Mouse (Mus musculus): ENCODE measurements around the gene Edc3. TPM values are rescaled to one million over a fixed set of nuclear protein-coding genes. Genes with fewer than 3 reads are reported as not detected.
A peak's percentile ranks its signal among the peaks of the same experiment; 100 is the strongest.

Gene Edc3
- polyA plus RNA-seq, 1 experiment from 2014 or later = 15.5 TPM

GRCm38 (mm10) chr9:57760416-57761146 is 52.2 kb downstream of the Edc3 start:
- Histone ChIP-seq H3K4me2 (no peak overlapping the region), H3K4me3 (ENCODE audit: low read depth, low read length) (no peak overlapping the region), H3K4me1 (ENCODE audit: control insufficient read depth, insufficient read depth, low read length) (peaks cover 29% of the 10 kb centered on the region), H3K9ac (ENCODE audit: low read depth, low read length) (0 out of 2 replicates have a peak overlapping the region, but pooled peaks have one; percentile 6), H3K27ac (ENCODE audit: low read depth, low read length) (no peak overlapping the region), H3K9me3 (replicated peaks; ENCODE audit: control insufficient read depth, low read length) (no peaks in the 10 kb centered on the region), H3K27me3 (ENCODE audit: control insufficient read depth, insufficient read depth, low read length) (no peaks in the 10 kb centered on the region), H3K36me3 (ENCODE audit: control insufficient read depth, insufficient read depth, low read length) (peaks cover 36% of the 10 kb centered on the region)
- WGBS (ENCODE audit: insufficient replicate concordance) = 93% methylated on average over 24 of the region's 24 CpGs
- ATAC-seq (replicated peaks; ENCODE audit: insufficient number of reproducible peaks, low FRiP score, low TSS enrichment) = no peak

DNA sequence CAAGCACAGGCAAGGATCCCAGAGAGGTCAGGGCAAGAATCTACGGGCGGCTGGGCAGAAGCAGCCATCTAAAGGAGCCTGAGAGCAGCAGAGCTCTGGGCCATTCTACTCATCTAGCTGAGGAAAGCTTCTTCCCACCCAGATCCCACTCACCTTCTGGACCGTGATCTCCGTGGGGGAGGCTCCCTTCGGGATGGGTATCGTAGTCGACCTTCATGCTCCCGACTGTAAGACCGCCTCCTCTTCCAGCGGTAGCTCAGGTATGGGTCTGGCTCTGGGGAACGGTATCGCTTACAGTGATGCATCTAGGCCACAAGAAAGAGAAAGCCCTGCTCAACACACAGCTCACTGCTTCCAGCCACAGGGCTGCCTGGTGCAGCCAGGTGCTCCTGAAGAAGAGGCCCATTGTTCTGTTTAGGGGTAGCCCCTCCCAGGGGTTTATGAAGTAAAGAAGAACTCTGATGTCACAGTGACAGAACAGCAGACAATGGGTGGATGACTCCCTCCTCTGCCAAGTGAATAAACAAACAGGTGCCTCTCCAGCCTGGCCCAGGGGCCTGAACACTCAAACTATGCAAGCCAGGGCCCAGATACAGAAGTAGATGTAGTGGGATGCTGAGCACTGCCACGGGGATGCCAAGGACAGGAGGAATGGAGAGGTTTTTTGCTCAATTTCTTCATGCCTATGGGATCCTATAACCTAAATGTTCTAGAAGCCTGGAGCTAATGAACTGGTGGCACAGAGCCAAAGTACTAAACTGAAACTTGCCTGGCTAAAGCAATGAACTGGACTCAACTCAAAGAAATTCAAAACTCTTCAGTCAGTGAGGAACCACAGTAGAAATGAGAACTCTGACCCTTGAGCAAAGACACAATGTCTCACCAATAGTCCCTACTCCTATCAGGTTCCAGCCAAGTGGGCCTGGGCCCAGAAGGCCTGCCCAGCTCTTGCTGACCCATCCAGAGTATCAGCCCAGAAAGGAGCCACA is 53.5 kb downstream of the Edc3 start:
- no peaks in the 10 kb centered on the region for H3K27me3 ChIP-seq (ENCODE audit: control insufficient read depth, insufficient read depth, low read length)
- H3K27ac ChIP-seq (ENCODE audit: low read depth, low read length) = no peak overlapping the region
- peaks cover 36% of the 10 kb centered on the region for H3K36me3 ChIP-seq (ENCODE audit: control insufficient read depth, insufficient read depth, low read length)
- peaks cover 38% of the 10 kb centered on the region for H3K4me1 ChIP-seq (ENCODE audit: control insufficient read depth, insufficient read depth, low read length)
- peak overlapping the region; percentile 98; the same call in 1 of the 2 replicates for H3K9ac ChIP-seq (ENCODE audit: low read depth, low read length)
- ATAC-seq (replicated peaks; ENCODE audit: insufficient number of reproducible peaks, low FRiP score, low TSS enrichment) = no peak
- 0 out of 2 replicates have a peak overlapping the region, but pooled peaks have one; percentile 91 for H3K4me3 ChIP-seq (ENCODE audit: low read depth, low read length)
- WGBS (ENCODE audit: insufficient replicate concordance) = 88% methylated on average over 13 of the region's 13 CpGs
- H3K4me2 ChIP-seq = peak overlapping the region; percentile 95
- H3K9me3 ChIP-seq (replicated peaks; ENCODE audit: control insufficient read depth, low read length) = no peaks in the 10 kb centered on the region

DNA sequence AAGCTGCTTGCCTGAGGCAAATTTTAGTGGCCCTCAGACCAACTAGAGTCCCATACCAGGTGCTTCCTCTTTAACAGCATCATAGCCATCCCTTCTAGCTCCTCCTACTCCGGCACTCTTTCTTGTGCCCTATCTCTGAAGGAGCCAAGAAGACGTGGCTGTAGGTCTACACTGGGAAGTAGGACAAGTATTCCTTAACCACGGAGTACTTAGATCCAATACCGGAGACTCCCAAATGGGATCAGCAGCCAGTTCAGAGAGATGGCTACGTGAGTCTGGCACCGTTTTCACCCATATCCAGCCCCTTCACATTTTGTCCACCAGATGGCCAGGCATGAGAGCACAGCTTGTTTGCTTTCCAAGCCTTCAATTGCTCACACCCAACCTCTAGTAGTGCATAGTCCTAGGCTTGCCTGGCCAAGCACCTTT is 54.2 kb downstream of the Edc3 start:
- H3K4me2 ChIP-seq = peak overlapping the region; percentile 95
- H3K27ac ChIP-seq (ENCODE audit: low read depth, low read length) = 0 out of 2 replicates have a peak overlapping the region, but pooled peaks have one; percentile 12
- no peaks in the 10 kb centered on the region for H3K27me3 ChIP-seq (ENCODE audit: control insufficient read depth, insufficient read depth, low read length)
- no peaks in the 10 kb centered on the region for H3K9me3 ChIP-seq (replicated peaks; ENCODE audit: control insufficient read depth, low read length)
- peaks cover 45% of the 10 kb centered on the region for H3K4me1 ChIP-seq (ENCODE audit: control insufficient read depth, insufficient read depth, low read length)
- 50% methylated on average over 6 of the region's 6 CpGs for WGBS (ENCODE audit: insufficient replicate concordance)
- ATAC-seq (replicated peaks; ENCODE audit: insufficient number of reproducible peaks, low FRiP score, low TSS enrichment) = no peak
- peak overlapping the region; percentile 91; the same call in 1 of the 2 replicates for H3K4me3 ChIP-seq (ENCODE audit: low read depth, low read length)
- H3K36me3 ChIP-seq (ENCODE audit: control insufficient read depth, insufficient read depth, low read length) = peaks cover 31% of the 10 kb centered on the region
- H3K9ac ChIP-seq (ENCODE audit: low read depth, low read length) = peak overlapping the region; percentile 98

DNA sequence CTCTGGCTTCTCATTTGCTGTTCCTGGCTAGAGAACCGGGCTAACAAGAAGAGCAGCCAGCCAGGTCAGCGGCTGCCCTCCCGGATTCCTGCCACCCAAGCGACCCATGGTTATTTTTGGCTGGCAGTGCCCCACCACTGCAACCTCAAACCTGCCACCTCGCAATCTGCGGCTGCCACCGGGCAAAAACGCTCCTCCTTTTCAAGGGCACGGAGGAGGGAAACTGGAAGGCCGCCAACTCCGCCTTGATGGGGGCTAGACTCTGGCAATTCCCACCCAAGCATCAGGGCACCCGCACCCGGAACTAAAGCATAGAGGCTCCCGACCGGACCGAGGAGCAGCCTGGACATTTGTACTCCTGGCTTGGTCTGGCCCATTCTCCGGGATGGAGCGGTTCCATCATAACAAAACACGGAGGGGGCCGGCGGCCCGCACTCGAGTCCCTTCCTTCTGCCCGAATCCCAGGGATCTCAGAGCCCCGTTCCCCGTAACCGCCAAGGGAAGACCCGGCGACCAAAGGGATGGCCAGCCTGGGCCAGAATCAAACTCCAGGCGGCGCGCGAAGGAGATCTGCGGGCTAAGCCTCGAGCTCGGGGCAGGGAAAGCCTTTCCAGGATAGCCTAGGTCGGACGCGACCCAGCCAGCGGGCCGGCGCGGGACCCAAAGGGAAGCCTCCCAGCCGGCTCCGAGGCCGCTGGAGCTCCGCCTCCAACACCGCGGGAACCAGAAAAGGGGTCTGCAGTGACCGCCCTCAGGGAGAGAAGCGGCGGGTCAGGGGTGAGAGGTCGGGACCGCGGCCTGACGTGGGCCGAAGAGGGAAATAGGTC is 56.0 kb downstream of the Edc3 start:
- H3K9ac ChIP-seq (ENCODE audit: low read depth, low read length) = peak overlapping the region; percentile 98
- peak overlapping the region; percentile 91 for H3K4me3 ChIP-seq (ENCODE audit: low read depth, low read length)
- peaks cover 17% of the 10 kb centered on the region for H3K36me3 ChIP-seq (ENCODE audit: control insufficient read depth, insufficient read depth, low read length)
- no peaks in the 10 kb centered on the region for H3K9me3 ChIP-seq (replicated peaks; ENCODE audit: control insufficient read depth, low read length)
- whole genome bisulfite sequencing (ENCODE audit: insufficient replicate concordance) = 1% methylated on average over 57 of the region's 57 CpGs
- ATAC-seq (replicated peaks; ENCODE audit: insufficient number of reproducible peaks, low FRiP score, low TSS enrichment) = peak; percentile 12
- H3K4me2 ChIP-seq = peak overlapping the region; percentile 95
- H3K27me3 ChIP-seq (ENCODE audit: control insufficient read depth, insufficient read depth, low read length) = no peaks in the 10 kb centered on the region
- H3K27ac ChIP-seq (ENCODE audit: low read depth, low read length) = peak overlapping the region; percentile 99
- peaks cover 45% of the 10 kb centered on the region for H3K4me1 ChIP-seq (ENCODE audit: control insufficient read depth, insufficient read depth, low read length)

GRCm38 (mm10) chr9:57764974-57765363 is 56.6 kb downstream of the Edc3 start:
- no peaks in the 10 kb centered on the region for H3K27me3 ChIP-seq (ENCODE audit: control insufficient read depth, insufficient read depth, low read length)

DNA sequence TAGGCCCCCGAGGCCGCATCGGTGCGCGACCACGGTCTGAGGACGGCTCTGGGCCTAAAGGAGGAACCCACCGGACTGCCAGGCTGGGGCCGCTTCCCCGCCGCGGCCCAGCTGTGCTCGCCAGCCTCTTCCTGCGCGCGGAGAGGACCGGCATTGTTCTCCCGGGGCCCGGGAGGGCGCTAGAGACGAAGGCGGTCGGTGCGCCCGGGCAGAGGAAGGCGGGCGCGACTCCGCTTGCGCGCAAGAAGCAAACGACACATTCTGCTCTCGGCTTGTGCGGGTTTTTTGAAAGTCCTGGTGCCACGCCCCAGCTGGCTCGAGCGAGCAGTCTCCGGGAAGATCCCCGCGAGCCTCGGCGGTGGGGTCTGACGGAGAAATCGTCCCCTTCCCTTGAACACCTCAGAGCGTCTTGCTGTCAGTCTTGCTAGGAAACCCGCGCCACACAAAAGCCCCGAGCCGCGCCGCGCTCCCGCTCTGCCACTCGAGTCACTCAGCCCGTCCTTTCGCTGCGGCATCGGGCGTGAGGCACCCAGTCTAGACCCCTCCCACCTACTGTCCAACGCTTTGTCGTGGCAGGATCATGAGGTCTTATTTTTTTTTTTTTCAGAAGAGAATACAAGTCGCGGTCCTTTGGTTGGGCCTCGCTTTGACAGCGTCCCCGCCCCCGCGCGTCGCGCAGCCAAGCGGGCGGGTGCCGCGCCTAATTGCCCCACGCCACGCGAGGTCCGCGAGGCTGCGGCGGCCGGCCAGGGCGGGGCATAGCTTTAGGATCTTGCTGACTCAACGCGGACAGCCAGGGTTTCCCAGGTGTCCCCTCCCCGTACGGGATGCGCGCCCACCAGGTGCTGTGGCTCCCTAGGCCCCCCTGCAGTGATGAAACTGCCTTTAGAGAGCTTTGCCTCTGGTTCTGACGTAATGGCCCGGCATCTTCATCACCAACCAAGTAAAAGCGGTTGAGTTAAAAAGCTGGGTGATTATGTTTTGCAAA is 57.3 kb downstream of the Edc3 start, which contains the start of gene Clk3:
Gene Clk3 (minus strand): TSS at position 497 of the 988 bp plus-strand sequence.
- H3K4me1 ChIP-seq (ENCODE audit: control insufficient read depth, insufficient read depth, low read length) = peaks cover 50% of the 10 kb centered on the region

More at GRCm38 (mm10) chr9:57764974-57765363, 56.6 kb downstream of the Edc3 start:
- Histone ChIP-seq H3K27ac (ENCODE audit: low read depth, low read length) (peak overlapping the region; percentile 99), H3K9me3 (replicated peaks; ENCODE audit: control insufficient read depth, low read length) (no peaks in the 10 kb centered on the region), H3K9ac (ENCODE audit: low read depth, low read length) (peak overlapping the region; percentile 98), H3K4me1 (ENCODE audit: control insufficient read depth, insufficient read depth, low read length) (peaks cover 48% of the 10 kb centered on the region), H3K4me3 (ENCODE audit: low read depth, low read length) (peak overlapping the region; percentile 91), H3K4me2 (peak overlapping the region; percentile 95), H3K36me3 (ENCODE audit: control insufficient read depth, insufficient read depth, low read length) (peaks cover 11% of the 10 kb centered on the region)
- peak; percentile 89 for ATAC-seq (replicated peaks; ENCODE audit: insufficient number of reproducible peaks, low FRiP score, low TSS enrichment)
- WGBS (ENCODE audit: insufficient replicate concordance) = under 1% methylated on average over 41 of the region's 45 CpGs

DNA sequence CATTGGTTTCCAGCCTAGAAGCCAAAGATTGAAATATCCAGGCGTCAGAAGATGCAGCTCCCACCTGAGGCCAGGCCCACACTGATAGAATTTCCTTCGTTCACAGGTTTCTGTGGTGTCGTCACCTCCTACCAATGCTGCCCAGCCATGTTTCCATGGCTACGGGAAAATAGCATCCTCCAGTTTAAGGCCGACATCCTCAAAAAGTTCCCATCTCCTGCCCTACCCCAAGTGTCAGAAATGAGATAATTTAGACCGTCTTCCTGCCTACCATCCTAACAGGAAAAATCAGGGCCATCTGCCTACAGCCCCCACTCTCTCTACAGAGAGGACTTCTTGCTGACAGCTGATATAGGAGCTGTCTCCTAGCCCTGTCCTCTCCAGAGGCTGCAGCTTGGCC is 58.1 kb downstream of the Edc3 start:
- Histone ChIP-seq H3K27me3 (ENCODE audit: control insufficient read depth, insufficient read depth, low read length) (no peaks in the 10 kb centered on the region), H3K27ac (ENCODE audit: low read depth, low read length) (peak overlapping the region; percentile 99), H3K4me3 (ENCODE audit: low read depth, low read length) (peak overlapping the region; percentile 91), H3K9ac (ENCODE audit: low read depth, low read length) (peak overlapping the region; percentile 98), H3K4me1 (ENCODE audit: control insufficient read depth, insufficient read depth, low read length) (peaks cover 53% of the 10 kb centered on the region), H3K4me2 (peak overlapping the region; percentile 95), H3K9me3 (replicated peaks; ENCODE audit: control insufficient read depth, low read length) (no peaks in the 10 kb centered on the region), H3K36me3 (ENCODE audit: control insufficient read depth, insufficient read depth, low read length) (0 out of 2 replicates have a peak, but pooled peaks cover under 1% of the 10 kb centered on the region)
- 32% methylated on average over 6 of the region's 6 CpGs for WGBS (ENCODE audit: insufficient replicate concordance)
- ATAC-seq (replicated peaks; ENCODE audit: insufficient number of reproducible peaks, low FRiP score, low TSS enrichment) = no peak

More for the DNA sequence above, 57.3 kb downstream of the Edc3 start, which contains the start of gene Clk3:
- H3K27me3 ChIP-seq (ENCODE audit: control insufficient read depth, insufficient read depth, low read length) = no peaks in the 10 kb centered on the region
- H3K9me3 ChIP-seq (replicated peaks; ENCODE audit: control insufficient read depth, low read length) = no peaks in the 10 kb centered on the region
- H3K4me3 ChIP-seq (ENCODE audit: low read depth, low read length) = peak within 1 kb of the TSS; percentile 91
- peak within 1 kb of the TSS; percentile 99 for H3K27ac ChIP-seq (ENCODE audit: low read depth, low read length)
- peak within 1 kb of the TSS; percentile 98 for H3K9ac ChIP-seq (ENCODE audit: low read depth, low read length)
- peaks cover 8% of the 10 kb centered on the region for H3K36me3 ChIP-seq (ENCODE audit: control insufficient read depth, insufficient read depth, low read length)
- whole genome bisulfite sequencing (ENCODE audit: insufficient replicate concordance) = under 1% methylated on average over 87 of the region's 93 CpGs
- peak; percentile 28 for ATAC-seq (replicated peaks; ENCODE audit: insufficient number of reproducible peaks, low FRiP score, low TSS enrichment)
- peak within 1 kb of the TSS; percentile 95 for H3K4me2 ChIP-seq

Data from heart, embryonic 11.5 days (tissue).